Mouse (Mus musculus): Measurements from ENCODE around the gene Ufsp1.

The Ufsp1 gene

GRCm38 (mm10) chr5:137332857-137333511, 38.6 kb downstream of the Ufsp1 start:
- CTCF ChIA-PET = interaction anchor here (0.9 to 1.5 kb wide), 2 partner anchors 9 to 26 kb away, joined by 3 to 7 read pairs; no protein-coding TSS in a partner anchor

GRCm38 (mm10) chr5:137333512-137334174, 39.2 kb downstream of the Ufsp1 start, which contains the start of gene Slc12a9:
Gene Slc12a9 (minus strand): TSS chr5:137333597.
- CTCF ChIA-PET = interaction anchor here (1.5 kb wide), 1 partner anchor 8 kb away, joined by 7 read pairs; no protein-coding TSS in a partner anchor

GRCm38 (mm10) chr5:137334317-137334716, 39.9 kb downstream of the Ufsp1 start:
- CTCF ChIA-PET = interaction anchor here (1.5 kb wide), 1 partner anchor 8 kb away, joined by 7 read pairs; no protein-coding TSS in a partner anchor

- CTCF ChIA-PET = no interaction called here
These were observed 40.6 kb downstream of the Ufsp1 start for GRCm38 (mm10) chr5:137335066-137335465.

GRCm38 (mm10) chr5:137337190-137337589, 42.8 kb downstream of the Ufsp1 start:
- CTCF ChIA-PET = no interaction called here

GRCm38 (mm10) chr5:137338256-137338655, 43.8 kb downstream of the Ufsp1 start:
- CTCF ChIA-PET = interaction anchor here (0.5 to 0.7 kb wide), 3 partner anchors 36 to 1544 kb away, joined by 3 to 8 read pairs (median 3); no protein-coding TSS in a partner anchor

- CTCF ChIA-PET = interaction anchor here (0.5 to 0.7 kb wide), 3 partner anchors 37 to 1545 kb away, joined by 3 to 8 read pairs (median 3); no protein-coding TSS in a partner anchor
These were observed 44.3 kb downstream of the Ufsp1 start for GRCm38 (mm10) chr5:137338663-137339289.

- CTCF ChIA-PET = no interaction called here
These were observed 45.0 kb downstream of the Ufsp1 start for GRCm38 (mm10) chr5:137339290-137339979.

GRCm38 (mm10) chr5:137340222-137340621, 45.8 kb downstream of the Ufsp1 start:
- CTCF ChIA-PET = no interaction called here

- CTCF ChIA-PET = interaction anchor here (0.5 to 0.7 kb wide), 4 partner anchors 8 to 1314 kb away, joined by 4 to 23 read pairs (median 9); partner anchors contain the start of gene Slc12a9
These were observed 48.1 kb downstream of the Ufsp1 start for GRCm38 (mm10) chr5:137342407-137343012.

GRCm38 (mm10) chr5:137343412-137343811, 49.0 kb downstream of the Ufsp1 start:
- CTCF ChIA-PET = interaction anchor here (0.6 kb wide), 1 partner anchor 1313 kb away, joined by 11 read pairs; no protein-coding TSS in a partner anchor

GRCm38 (mm10) chr5:137343869-137344268, 49.4 kb downstream of the Ufsp1 start:
- CTCF ChIA-PET = no interaction called here

Data from spleen, embryonic (tissue).